Mouse (Mus musculus) embryo, embryonic 10 days (tissue): ENCODE results near the gene Arl4c.
A peak's percentile ranks its signal among the peaks of the same experiment; 100 is the strongest.

Experiments used
- DNase-seq: peaks from one replicate; pipeline ENCODE4 v3.0.0-alpha.2; 2015; ENCODE audit warnings: low spot score

Arl4c gene

DNA sequence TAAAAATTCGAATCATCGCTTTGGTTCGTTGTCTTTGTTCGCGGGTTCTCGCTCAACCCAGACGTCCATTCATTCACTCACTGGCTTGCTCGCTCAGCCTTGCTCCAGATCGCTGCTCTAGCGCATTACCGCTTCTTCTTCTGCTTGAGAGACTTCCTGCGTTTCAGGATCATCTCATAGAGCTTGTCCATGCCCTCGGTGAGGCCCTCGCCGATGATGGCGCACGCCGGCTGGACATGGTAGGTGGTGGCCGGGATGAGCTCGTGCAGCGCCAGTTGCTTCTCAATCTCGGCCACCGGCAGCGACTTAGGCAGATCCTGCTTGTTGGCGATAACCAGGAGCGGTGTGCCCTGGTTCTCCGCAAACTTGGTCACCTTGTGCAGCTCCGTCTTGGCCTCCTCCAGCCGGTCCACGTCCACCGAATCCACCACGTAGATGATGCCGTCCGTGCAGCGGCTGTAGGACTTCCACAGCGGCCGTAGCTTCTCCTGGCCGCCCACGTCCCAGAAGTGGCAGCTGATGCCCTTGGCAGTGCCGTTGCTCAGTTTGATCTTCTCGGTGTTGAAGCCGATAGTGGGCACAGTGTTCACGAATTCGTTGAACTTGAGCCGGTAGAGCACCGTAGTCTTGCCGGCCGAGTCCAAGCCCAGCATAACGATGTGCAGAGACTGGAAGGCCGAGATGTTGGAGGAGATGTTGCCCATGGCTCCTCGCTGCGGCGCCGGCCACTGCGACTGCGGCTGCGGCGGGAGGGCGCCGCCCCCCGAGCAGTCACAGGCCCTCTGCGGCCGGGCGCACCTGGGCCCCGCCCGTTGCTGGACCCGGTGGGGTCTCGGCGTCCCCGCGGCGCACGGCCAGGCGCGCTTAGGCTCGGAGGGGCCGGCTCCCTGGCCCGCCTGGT lies 810 bp downstream of the Arl4c start:
- DNase-seq, result peak; percentile 68

- peak; percentile 50 for DNase-seq
Measured at GRCm38 (mm10) chr1:88699856-88700791, 1.9 kb downstream of the Arl4c start.

DNA sequence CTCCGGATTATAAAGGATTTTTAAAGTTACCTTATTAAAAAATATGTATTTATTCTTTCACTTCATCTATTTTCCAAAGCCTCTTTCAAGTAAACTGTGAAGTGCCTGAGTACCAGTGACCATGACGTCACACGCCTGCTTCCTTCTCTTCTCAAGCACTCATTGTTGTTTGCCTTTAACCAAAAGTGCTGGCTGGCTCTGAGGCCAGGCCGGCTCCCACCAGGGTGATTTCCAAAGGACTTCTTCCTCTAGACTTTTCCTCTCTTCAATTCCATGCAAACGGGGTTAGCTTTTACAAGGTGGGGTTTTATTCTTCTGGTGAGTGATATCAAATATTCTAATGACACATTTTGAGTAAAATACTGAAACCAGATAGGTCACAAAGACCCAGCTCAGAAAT lies 2.6 kb downstream of the Arl4c start:
- peak; percentile 88 for DNase-seq

DNA sequence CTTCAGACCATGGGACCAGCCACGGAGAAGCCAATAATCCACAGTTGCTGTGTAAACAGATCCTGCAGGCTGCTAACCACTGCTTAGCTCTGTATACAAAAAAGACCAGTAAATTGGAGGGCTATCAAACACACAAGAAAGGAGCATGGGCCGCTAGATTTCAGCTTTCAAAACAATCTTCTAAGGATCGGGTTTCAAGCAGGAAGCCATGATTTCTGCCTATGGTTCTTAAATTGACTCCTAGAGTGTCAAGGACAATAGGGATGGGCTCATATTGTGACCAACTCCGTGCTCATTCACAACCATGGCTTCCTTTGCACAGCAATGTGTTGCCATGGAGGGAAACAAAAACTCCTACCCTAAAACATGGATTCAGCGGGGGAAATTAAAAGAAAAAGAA lies 3.1 kb downstream of the Arl4c start:
- DNase-seq, result peak; percentile 54

- DNase-seq, result no peak
Measured at GRCm38 (mm10) chr1:88698131-88698530, 3.9 kb downstream of the Arl4c start.

DNA sequence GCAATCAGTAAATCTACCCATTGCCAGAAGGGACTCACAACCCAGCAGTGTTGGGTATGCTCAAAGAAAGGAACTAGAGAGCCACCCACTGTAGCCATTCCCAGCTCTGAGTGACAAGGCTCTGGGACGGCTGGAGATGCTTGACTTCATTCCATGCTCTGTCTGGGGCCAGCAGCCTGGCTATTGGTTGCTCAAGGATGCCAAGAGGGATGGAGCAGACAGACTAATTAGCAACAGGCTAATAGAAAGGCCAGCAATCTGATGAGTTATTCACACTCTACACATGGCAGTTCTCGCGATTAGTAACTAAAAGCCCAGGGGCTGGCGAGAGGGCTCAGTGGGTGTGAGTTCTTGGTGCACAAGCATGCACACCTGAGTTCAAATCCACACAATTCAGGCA lies 5.6 kb downstream of the Arl4c start:
- DNase-seq, result no peak

DNA sequence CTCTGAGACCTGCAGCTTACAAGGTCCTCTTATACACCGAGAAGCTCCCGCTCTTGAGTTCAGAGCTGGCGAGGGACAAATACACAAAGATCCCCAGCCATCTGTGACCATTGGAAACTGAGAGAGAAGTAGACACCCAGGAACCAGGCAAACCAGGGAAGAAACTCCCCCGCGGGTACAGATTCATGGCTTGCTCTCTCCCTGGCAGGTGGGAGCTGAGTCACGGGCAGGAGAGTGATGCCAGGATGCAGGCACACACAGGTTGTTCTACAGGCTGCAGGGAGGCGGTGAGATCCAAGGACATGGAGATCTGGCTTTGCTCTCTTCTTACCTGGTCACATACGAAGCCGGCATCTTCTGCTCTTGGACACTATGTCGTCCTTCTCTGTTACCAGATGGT lies 7.7 kb downstream of the Arl4c start:
- no peak for DNase-seq

GRCm38 (mm10) chr1:88692293-88692827 lies 9.7 kb downstream of the Arl4c start:
- no peak for DNase-seq

DNA sequence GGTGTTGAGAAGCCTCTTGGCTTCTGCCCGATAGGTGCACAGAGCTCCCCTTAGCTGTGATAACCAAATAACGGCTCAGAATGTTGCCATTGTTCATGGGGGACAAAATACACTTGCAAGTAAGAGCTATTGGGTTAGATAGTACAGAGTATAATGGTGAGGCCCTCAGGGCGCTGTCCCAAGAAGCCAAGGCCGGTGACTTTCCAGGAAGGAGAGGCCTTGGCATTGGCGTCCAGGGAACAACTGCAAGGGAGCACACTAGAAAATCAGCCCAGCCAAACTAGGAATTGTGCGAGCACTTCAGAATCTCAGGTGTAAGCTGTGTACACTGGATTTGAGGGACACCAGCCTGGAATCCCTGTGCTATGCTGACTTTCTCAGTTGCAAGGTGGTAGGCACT lies 11.4 kb downstream of the Arl4c start:
- no peak for DNase-seq

DNA sequence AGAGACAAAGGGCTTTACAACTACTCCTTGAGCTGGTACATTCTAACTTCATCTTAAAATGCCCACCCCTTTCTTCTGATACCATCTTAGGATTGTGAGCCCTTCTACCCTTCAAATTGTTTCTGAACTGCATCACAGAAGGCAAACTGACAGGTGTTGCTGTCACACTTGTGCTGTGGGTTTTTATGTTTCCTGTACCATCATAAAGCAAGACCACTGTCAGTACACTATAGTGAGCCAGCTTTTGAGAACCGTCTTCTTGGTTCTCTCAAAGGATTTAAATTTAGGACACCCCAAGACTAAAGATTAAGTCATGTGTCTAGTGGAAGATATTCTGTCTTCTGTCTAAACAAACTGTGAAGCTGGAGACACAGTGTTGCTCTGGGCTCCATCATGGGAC lies 17.3 kb downstream of the Arl4c start:
- no peak for DNase-seq

- DNase-seq, result no peak
Measured at GRCm38 (mm10) chr1:88681596-88681995, 20.4 kb downstream of the Arl4c start.

GRCm38 (mm10) chr1:88680804-88681203 lies 21.2 kb downstream of the Arl4c start:
- no peak for DNase-seq

DNA sequence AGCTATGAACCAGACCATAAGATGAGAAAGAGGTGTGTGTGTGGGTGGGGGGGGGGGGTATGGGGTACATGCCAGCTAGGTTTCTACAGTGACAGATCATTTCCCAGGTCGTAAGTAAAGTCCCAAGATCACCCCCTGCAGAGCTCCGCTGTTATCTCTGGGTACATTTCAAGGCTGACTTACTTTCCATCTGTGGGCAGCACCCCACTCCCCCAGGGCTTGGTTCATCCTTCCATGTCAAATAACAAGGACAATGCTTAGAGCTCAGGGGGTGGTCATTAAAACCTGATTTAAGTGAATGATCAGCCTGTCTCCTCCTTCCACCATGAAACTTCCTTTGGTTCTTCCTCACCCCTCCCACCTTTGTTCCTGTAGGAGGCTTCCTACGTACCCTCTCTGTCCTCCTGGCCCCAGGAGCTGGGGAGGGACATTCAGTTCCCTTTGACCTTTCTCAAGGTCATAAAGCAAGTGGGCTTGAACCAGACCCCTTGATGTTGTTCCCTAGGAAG lies 23.7 kb downstream of the Arl4c start:
- no peak for DNase-seq

GRCm38 (mm10) chr1:88670807-88671206 lies 31.2 kb downstream of the Arl4c start:
- peak; percentile 17 for DNase-seq

GRCm38 (mm10) chr1:88668846-88669810 lies 32.9 kb downstream of the Arl4c start:
- peak; percentile 52 for DNase-seq

DNA sequence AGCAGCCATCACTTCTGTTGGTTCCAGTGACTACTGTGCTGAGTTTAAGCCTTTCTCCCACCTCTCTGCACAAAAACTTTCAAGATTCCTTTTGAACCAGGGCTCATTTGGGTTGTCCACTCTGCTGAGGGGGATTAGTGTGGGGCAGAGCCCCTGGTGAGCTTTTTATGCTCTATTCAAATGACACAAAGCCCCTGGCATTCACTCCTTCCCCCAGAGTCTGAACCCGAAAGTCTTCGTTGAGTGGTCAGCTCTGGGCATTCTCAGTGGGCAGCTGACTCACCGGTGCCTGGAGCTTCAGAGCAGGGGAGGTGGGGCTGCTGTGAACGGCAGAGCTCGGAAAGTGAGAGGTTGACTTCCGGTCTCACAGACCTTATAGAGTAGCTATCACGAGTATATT lies 33.7 kb downstream of the Arl4c start:
- peak; percentile 66 for DNase-seq

- DNase-seq, result no peak
Measured at GRCm38 (mm10) chr1:88664623-88665022, 37.4 kb downstream of the Arl4c start.

DNA sequence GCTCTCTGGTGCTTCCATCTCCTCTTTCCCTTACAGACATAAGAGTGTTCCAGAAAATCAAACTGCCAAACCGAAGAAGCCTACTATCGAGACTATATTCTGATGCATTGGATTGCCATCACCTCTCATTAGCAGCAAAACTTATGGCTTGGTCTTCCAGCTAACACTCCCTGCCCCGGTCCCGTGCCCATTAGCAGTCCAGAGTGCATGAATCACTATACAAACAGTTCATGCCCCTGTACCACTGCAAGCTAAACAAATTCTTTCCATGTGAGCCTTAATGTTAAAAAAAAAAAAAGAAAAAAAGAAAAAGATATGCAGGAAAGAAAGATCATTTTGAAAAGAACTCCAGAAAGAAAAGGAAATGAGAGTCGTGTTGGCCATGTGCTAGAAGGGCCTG lies 39.3 kb downstream of the Arl4c start:
- no peak for DNase-seq

DNA sequence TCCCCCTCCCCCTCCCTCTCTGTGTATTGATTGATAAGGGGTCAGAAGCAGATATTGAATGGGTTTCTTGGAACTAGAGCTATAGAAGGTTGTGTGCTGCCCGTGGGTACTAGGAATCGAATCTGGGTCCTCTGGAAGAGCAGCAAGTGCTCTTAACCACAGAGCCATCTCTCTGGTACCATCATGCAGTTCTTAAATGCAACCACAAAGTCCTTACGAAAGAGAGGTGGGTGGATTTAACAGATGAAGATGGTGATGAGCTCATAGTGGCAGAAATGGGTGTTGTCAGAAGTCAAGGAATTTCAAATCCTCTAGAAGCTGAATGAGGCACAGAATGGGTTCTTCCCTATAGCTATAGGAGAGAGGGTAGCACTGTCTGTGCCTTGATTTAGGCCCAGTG lies 40.8 kb downstream of the Arl4c start:
- no peak for DNase-seq

GRCm38 (mm10) chr1:88658290-88658857 lies 43.6 kb downstream of the Arl4c start:
- no peak for DNase-seq

GRCm38 (mm10) chr1:88656096-88656480 lies 45.9 kb downstream of the Arl4c start:
- no peak for DNase-seq
